Mouse (Mus musculus) 3134 (cell line): ENCODE data around the gene Lyrm1.

Experiments
- DNase-seq: peaks from one replicate; pipeline ENCODE4 v3.0.0-alpha.2; 2011; ENCODE audit warnings: low spot score; ENCODE audit not compliant: insufficient read length; ENCODE audit errors: extremely low read depth

Lyrm1 gene

DNA sequence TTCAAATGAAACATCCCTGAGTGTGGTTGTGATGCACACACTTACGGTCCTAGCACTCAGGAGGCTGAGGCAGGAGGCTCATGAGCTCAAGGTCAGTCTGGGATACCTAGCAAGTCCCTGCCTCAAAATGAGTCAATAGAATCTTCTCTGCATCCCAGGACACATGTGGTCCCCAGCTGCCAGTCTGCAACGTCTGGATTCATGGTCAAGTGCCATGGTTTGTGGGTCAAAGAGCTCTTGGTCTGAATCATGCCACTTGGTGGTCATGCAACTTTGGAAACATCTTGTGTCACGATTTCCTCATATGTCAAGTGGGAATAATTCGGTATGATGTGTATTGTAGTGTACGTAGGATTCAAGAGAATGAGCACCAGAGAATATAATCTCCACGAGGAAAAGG, 64.9 kb downstream of the Lyrm1 start:
- no peak for DNase-seq

DNA sequence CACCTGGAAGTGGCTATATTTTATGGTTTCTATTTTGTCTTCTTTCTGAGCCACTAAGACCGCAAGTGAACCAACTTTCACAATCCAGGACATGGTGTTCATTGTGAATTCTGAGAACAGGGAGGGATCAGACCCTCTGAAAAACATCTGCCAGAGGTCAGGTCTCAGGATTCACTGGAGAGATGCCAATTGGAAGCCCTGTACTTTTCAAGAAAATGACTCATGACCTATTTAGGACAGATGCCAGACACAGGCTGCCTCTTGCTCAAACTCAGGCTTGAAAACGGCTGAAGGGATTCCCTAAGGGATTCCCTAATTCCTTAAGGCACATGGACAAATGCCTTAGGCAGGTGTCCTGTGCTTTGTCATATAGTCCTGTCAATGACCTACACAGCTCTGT, 65.4 kb downstream of the Lyrm1 start:
- DNase-seq: peak; percentile 32

DNA sequence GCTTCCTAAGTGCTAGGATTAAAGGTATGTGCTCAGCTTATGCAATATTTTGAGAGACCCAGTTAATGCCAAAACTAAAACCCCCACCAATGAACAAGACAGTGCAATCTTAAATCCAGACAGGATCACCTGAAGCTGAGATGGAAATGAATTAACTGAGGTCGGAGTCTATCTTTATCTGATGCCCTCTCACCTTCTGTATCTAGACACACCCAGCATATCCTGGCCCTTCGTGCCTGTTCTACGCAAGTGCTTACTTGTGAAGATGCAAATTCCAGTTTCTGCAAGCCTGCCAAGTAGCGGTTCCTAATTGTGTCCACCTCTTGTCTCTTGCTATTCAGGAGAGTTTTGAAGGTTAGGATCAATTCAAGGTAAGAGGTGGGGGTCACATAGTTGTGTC, 69.5 kb downstream of the Lyrm1 start:
- DNase-seq: no peak

DNA sequence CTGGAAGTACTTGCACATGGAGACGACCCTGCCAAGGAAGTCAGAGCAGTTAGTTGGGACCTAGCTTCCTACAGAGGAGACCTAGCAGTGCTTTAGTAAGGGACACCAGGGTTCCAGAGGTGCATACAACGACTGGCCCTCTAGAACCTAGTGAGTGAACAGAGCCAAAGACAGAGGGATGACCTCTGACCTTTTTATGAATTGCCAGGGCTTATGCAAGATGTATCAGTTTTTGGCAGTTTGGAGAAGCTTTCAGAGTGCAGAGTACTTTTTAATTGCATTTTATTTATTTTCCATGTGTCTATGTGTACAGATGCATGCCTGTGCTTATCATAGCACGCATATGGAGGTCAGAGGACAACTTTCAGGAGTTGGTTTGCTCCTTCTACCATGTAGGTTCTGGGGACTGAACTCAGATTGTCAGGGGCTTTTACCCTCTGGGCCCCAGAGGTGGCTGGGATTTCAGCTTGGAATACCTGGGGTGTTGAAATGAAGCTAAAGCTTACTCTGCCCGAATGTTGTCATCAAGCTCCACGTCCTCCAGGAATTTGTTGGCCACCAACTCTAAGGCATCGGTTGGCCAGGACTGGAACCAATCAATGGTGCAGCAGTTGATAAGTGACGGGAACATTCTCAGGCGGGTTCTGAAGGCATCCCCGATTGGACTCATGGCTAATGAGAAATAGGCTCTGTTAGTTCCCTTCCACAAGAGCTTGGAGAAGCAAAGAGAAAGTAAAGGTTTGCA, 70.2 kb downstream of the Lyrm1 start:
- no peak for DNase-seq

DNA sequence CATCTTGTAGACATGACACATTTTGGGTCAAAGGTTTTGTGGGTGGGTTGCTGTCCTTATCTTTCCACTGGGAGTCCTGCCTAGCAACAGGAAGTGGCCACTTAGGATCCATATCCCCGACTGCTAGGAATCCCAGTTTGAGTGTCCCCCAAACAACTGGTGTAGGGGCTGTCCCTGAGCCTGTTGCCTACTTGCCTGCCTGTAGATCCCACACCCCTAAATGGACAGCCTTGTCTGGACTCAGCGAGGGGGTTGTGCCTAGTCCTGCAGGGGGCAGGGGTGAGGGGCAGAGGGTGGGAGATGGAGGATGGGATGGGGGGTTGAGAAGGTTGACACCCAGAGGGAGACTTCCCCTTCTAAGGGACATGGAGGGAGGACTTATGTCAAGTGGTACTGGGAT, 73.7 kb downstream of the Lyrm1 start:
- no peak for DNase-seq

DNA sequence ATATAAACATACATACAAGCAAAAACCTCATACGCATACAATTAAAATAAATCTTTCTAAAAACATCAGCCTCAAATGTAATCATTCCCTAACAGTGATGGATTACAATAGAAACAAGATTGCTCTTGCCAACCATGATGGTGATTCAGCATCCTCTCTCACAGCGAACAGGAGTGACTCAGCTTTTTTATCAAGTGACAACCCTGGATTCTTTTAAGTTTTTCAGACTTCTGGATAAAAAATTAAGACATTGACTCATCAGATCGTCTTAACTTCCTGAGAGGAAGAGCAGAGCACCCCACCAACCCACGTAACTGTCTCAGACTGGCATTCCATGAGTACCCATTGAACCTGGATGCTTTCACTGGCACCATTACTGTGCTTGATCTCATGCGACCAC, 78.6 kb downstream of the Lyrm1 start:
- DNase-seq: peak; percentile 14

DNA sequence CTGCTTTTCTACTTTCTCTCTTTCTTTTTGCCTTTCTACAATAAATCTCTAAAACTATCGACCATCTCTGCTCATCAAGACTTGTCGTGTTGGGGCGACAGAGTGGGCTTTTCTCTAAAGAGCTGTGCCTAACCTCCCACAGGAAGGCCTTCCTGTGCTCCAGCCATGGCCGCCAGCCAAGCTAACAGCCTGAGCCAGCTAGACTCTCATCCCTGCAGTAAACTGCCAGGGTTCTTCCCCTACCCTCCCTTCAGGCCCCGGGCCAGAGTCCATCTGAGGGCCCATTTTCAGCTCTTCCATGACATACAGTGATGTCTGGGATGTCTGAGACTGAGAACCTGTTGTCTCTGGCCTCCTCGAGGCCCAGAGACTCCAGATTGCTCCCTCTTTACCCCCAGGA, 80.6 kb downstream of the Lyrm1 start:
- no peak for DNase-seq

DNA sequence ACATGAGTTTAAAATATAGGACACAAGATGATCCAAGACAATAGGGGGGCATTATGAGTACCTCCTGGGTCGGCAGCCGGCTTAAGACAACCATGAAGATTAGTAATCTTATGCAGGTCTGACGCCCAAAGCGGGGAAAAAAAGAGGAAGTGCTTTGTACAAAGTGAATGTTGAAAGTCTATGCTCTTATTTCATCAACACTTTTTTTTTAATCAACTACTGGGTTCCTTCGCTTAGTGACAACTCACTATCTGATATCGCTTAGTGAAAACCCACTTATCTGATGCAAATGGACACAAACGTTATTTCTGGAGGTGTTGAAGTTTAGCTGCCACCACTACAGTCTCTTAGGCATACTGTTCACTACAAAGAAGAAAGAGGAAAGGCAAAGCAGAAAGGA, 81.9 kb downstream of the Lyrm1 start:
- no peak for DNase-seq

DNA sequence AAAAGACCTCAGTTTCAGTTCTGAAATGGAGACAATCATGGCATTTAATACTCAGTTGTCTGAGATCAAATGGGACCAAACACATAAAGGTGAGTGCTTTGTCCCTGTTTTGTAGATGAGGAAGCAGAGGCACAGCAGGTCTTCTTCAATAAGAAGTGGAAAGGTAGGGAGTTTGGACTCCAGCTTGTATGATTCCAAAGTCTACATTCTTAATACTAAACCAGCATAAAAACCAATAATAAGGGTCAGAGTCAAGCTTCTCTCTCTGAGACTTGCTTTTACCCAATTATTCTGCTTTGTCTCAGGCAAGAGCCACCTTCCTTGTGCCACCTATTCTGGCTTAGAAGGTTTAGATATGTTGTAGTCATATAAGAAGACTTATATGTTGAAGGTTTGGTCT, 82.9 kb downstream of the Lyrm1 start:
- no peak for DNase-seq

DNA sequence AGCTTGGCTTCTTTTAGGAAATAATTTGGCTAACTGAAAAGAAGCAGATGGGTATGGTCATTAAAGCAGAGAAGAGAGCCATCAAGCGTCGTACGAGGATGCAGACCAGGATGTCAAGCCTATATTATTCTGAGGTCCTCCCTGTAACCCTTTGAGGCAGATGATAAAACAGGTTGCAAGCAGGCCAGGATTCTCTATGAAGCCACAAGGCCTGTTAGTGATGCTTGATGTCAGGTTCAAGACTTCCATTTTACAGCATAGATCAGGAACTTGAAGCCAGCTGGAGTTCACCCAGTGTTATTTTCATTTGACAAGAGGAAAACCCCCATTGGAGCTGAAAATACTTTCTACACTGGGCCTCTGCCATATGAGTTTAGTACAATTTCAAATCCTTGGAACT, 84.5 kb downstream of the Lyrm1 start:
- no peak for DNase-seq

DNA sequence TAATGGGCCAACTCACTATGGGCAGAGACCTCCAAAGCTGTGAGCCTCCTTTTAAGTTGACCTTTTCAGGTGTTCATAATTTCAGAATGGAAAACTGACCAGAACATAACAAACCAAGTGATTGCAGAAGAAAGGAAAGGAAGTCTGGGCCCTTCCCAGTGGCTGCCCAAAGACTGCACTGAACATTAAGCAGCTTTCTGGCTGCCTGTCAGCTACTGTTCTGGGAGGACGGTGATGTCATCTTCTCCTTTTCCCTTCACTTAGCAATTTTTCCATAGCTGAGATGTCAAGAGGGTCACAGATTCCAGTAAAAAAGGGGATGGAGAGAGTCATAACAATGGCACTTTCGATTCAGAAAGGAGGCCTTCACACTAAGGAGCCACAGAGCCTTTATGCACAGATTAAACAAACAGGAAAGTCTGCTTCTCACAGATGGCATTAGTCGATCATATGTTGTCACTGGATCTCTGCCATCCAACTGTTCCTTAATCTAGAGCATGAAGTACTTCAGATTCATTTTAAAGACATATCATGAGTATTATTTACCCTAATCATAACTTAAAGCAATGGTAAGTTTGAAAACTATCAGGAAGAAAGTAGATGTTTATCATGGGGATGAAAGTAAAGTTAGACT, 89.7 kb downstream of the Lyrm1 start:
- no peak for DNase-seq

DNA sequence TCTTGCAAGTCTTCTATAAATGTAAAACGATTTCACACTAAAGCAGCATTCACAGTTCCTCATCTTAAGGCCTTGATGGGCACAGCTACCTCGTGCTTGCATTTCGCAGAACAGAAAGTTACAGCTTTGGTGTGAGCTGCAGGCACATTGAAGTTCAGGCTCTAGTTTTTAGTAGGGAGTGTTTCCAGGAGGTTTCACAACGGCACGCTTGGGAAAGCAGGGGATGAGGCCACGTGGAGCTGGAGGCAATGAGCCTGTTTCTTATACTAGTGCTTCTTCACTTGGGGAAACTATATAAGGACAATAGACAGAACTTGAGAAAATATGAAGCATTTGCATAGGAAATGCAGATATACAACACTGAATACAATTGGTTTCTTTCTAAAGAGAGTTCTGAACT, 101.4 kb downstream of the Lyrm1 start:
- DNase-seq: no peak
